Mouse (Mus musculus) stomach, postnatal 0 days (tissue): Measurements from ENCODE around the gene Tdrd7. TPM values are rescaled to one million over a fixed set of nuclear protein-coding genes. Genes with fewer than 3 reads are reported as not detected.
A peak's percentile ranks its signal among the peaks of the same experiment; 100 is the strongest.

Experiments
- ATAC-seq: fragments of 200-750 bp; cut with Nextera tagmentation; 2 replicates; pipeline ENCODE4 v1.8.0; 2017; ENCODE audit not compliant: low FRiP score, low TSS enrichment
- DNase-seq: peaks from one replicate; pipeline ENCODE4 v3.0.0-alpha.2; 2016; ENCODE audit warnings: low spot score
- H3K27ac ChIP-seq: fragments of 300-500 bp; sonication (generic); replicated peaks from 2 replicates; pipeline ENCODE4 v1.5.1; 2014; ENCODE audit warnings: mild to moderate bottlenecking, control low read depth
- H3K27me3 ChIP-seq: fragments of 300-500 bp; sonication (generic); 2 replicates; pipeline ENCODE4 v1.6.1; 2014; ENCODE audit warnings: low read length; ENCODE audit not compliant: control insufficient read depth, insufficient read depth
- H3K36me3 ChIP-seq: fragments of 300-500 bp; sonication (generic); 2 replicates; pipeline ENCODE4 v1.6.1; 2014; ENCODE audit warnings: low read length, mixed read lengths; ENCODE audit not compliant: control insufficient read depth, insufficient read depth
- H3K4me1 ChIP-seq: fragments of 300-500 bp; sonication (generic); replicated peaks from 2 replicates; pipeline ENCODE4 v1.6.1; 2014; ENCODE audit warnings: antibody characterized with exemption; ENCODE audit not compliant: control insufficient read depth, insufficient read depth
- H3K4me2 ChIP-seq: fragments of 300-500 bp; sonication (generic); replicated peaks from 2 replicates; pipeline ENCODE4 v1.6.1; 2014; ENCODE audit warnings: low read depth, mild to moderate bottlenecking, control low read depth, moderate library complexity
- H3K4me3 ChIP-seq: fragments of 300-500 bp; sonication (generic); 2 replicates; pipeline ENCODE4 v1.5.1; 2014; ENCODE audit warnings: low read depth, low read length, control low read depth
- H3K9ac ChIP-seq: fragments of 300-500 bp; sonication (generic); 2 replicates; pipeline ENCODE4 v1.6.1; 2014; ENCODE audit warnings: mild to moderate bottlenecking, low read length, control low read depth, mixed read lengths
- H3K9me3 ChIP-seq: fragments of 300-500 bp; sonication (generic); 2 replicates; pipeline ENCODE4 v1.6.1; 2016; ENCODE audit warnings: low read length; ENCODE audit not compliant: control insufficient read depth
- CTCF ChIP-seq: IDR thresholded peaks from 2 replicates; pipeline ENCODE4 v1.5.1; 2016; ENCODE audit warnings: antibody characterized with exemption, low read depth, mild to moderate bottlenecking, moderate library complexity
- EP300 ChIP-seq: optimal IDR thresholded peaks from 2 replicates; pipeline ENCODE3; 2016; ENCODE audit warnings: antibody characterized with exemption
- WGBS: fragments of 180-500 bp; shearing (Covaris S2); extraction: QIAGEN DNeasy Blood & Tissue Kit; methylation state at CpG from one replicate; pipeline ENCODE4 v1.1.7; 2014; 5-methylcytosine and 5-hydroxymethylcytosine counted together
- polyA plus RNA-seq: library from polyadenylated mRNA; unstranded; fragments of >200 nt; fragmentation: Nextera tagmentation; extraction: Ambion mirVana; gene quantifications from 2 replicates; pipeline ENCODE4 v1.2.1, GENCODE M21; 2015

The Tdrd7 gene
- polyA plus RNA-seq, 1 experiment from 2014 or later = 25.1 TPM

GRCm38 (mm10) chr4:45956706-45957105 is 8.4 kb upstream of the Tdrd7 start:
- 96% methylated on average over 4 of the region's 4 CpGs for WGBS
- DNase-seq (no peak), ATAC-seq (no peak)
- Histone ChIP-seq H3K27me3 (no peaks in the 10 kb centered on the region), H3K27ac (no peak overlapping the region), H3K9ac (no peak overlapping the region), H3K4me2 (no peak overlapping the region), H3K9me3 (no peaks in the 10 kb centered on the region), H3K4me3 (no peak overlapping the region), H3K4me1 (no peaks in the 10 kb centered on the region), H3K36me3 (no peaks in the 10 kb centered on the region)
- no peak for TF ChIP-seq CTCF
- TF ChIP-seq EP300 = no peak

DNA sequence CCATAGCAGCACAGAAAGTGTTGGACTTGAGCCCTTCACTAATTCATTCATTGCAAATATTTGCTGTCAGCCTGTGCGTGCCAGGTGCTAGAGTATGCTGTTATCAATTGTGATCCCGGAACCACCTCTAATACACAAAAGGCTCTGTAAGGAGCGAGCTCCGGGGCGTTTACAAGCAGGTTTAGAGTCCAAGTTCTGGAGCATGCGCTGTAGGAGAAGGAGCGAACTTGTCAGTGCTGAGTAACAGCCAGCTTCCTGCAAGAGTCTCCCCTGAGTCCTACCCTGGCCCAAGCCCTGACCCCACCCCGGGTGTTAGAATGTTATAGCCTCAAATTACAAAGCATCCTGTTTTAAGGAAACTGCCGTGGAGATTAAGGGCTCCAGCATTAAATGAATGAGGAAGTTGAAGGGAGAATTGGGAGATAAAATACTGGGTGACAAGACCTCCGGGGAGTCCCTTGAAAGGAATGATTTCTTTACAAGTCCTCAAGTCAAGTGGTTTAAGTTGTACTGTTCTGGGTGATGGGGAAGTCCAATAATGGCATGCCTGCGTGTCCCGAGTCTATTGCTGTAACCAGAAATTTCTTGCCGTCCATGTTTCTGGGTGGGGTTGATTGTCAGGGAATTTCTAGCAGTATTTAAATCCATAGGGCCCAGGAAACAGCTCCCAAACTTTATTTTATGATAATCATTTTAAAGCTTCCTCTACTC is 758 bp downstream of the Tdrd7 start:
- peak; percentile 86 for DNase-seq
- 0 out of 2 replicates have a peak overlapping the region, but pooled peaks have one; percentile 35 for H3K9ac ChIP-seq
- peak; percentile 87 for ATAC-seq
- H3K4me3 ChIP-seq = peak overlapping the region; percentile 15
- no peaks in the 10 kb centered on the region for H3K9me3 ChIP-seq
- no peaks in the 10 kb centered on the region for H3K27me3 ChIP-seq
- H3K4me2 ChIP-seq = peak overlapping the region; percentile 37
- H3K36me3 ChIP-seq = no peaks in the 10 kb centered on the region
- peak overlapping the region; percentile 75 for H3K27ac ChIP-seq
- H3K4me1 ChIP-seq = no peaks in the 10 kb centered on the region
- TF ChIP-seq CTCF = no peak
- no peak for TF ChIP-seq EP300
- WGBS = 19% methylated on average over 13 of the region's 13 CpGs

DNA sequence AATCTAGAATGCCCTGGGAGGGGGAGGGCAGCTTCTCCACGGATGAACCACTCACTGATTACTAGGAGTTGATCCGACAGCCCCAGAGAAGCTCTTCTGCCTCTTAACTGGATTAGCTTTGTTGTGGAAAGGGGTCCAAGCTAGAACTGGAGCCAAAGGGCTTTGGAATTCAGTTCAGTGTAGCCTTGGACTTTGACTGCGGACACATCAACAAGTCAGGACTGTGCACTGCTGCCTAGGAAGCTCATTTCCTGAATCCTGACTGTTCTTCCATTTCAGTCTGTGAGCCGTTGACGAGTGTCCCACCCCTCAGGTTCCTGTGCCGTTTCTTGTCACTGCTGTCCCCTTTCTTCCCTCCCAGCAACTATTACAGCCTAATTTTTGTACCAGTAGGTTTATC is 1.6 kb downstream of the Tdrd7 start:
- Histone ChIP-seq H3K9ac (peak overlapping the region; percentile 36), H3K4me2 (peak overlapping the region; percentile 28), H3K27ac (peak overlapping the region; percentile 75), H3K9me3 (no peaks in the 10 kb centered on the region), H3K4me3 (no peak overlapping the region), H3K27me3 (no peaks in the 10 kb centered on the region), H3K36me3 (no peaks in the 10 kb centered on the region), H3K4me1 (no peaks in the 10 kb centered on the region)
- no peak for TF ChIP-seq CTCF
- TF ChIP-seq EP300 = no peak
- ATAC-seq = no peak
- WGBS = 29% methylated on average over 6 of the region's 6 CpGs
- peak; percentile 35 for DNase-seq

- 56% methylated on average over 9 of the region's 9 CpGs for WGBS
- TF ChIP-seq CTCF (no peak), EP300 (no peak)
- Histone ChIP-seq H3K36me3 (no peaks in the 10 kb centered on the region), H3K9me3 (no peaks in the 10 kb centered on the region), H3K27ac (peak overlapping the region; percentile 71), H3K4me1 (no peaks in the 10 kb centered on the region), H3K4me3 (no peak overlapping the region), H3K27me3 (no peaks in the 10 kb centered on the region), H3K4me2 (no peak overlapping the region; the same call in 1 of the 2 replicates), H3K9ac (peak overlapping the region; percentile 43; the same call in 1 of the 2 replicates)
- peak; percentile 30 for DNase-seq
- ATAC-seq = no peak
Observed at GRCm38 (mm10) chr4:45967479-45968341, 2.6 kb downstream of the Tdrd7 start.

- Histone ChIP-seq H3K4me3 (no peak overlapping the region), H3K9me3 (no peaks in the 10 kb centered on the region), H3K9ac (no peak overlapping the region), H3K27me3 (no peaks in the 10 kb centered on the region), H3K4me2 (no peak overlapping the region), H3K4me1 (no peaks in the 10 kb centered on the region), H3K36me3 (no peaks in the 10 kb centered on the region), H3K27ac (no peak overlapping the region)
- 69% methylated on average over 2 of the region's 2 CpGs for WGBS
- ATAC-seq = no peak
- TF ChIP-seq CTCF = no peak
- no peak for TF ChIP-seq EP300
- DNase-seq = no peak
Observed at GRCm38 (mm10) chr4:45969051-45969450, 3.9 kb downstream of the Tdrd7 start.
